Mouse (Mus musculus) spleen, adult 12 weeks (tissue): Measurements from ENCODE around the gene Mettl26.

ENCODE experiments used
- DNase-seq: peaks from one replicate; pipeline ENCODE4 v3.0.0; 2022; ENCODE audit warnings: low spot score

Gene Mettl26

GRCm38 (mm10) chr17:25837533-25837932 lies 37.3 kb upstream of the Mettl26 start:
- DNase-seq, result no peak

DNA sequence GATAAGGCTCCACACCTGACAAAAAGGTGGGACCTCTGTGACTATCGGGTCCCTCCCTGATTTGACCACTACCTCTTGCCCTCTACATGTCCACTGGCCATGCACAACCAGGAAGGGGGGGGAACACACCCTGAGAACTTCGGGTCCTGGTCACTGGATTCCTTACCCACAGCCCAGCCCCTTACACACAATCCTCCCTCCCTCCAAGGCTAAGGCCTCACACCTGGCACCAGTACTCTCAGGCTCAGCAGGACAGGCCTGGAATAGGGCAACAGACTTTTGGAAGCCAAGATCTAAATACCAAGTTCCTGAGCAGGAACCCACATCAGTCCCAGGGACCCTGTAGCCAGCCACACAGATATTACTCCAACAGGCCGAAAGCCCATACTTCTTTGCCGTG lies 36.0 kb upstream of the Mettl26 start:
- DNase-seq, result no peak

GRCm38 (mm10) chr17:25839455-25840235 lies 35.2 kb upstream of the Mettl26 start:
- DNase-seq, result no peak

- no peak for DNase-seq
These were observed 34.4 kb upstream of the Mettl26 start for GRCm38 (mm10) chr17:25840519-25840918.

- DNase-seq, result no peak
These were observed 33.6 kb upstream of the Mettl26 start, which contains the start of gene Gm20683 for GRCm38 (mm10) chr17:25841117-25841880. Gene Gm20683, minus strand, starts transcription at chr17:25841763.

DNA sequence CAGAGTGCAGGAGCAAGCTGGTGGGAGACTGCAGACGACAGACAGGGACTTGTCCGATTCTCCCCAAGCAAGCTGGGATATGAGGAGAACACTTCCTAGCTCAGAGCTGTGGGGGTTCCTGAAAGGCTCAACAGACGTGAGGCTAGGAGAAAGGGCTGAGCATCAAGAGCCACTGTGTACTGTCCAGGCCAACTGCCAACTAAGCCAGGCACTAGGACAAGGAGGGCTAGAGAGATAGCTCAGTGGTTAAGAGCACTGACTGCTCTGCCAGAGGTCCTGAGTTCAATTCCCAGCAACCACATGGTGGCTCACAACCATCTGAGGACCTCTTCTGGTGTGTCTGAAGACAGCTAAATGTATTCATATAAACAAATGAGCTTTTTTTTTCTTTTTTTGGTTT lies 32.4 kb upstream of the Mettl26 start:
- DNase-seq, result no peak

GRCm38 (mm10) chr17:25843122-25843521 lies 31.8 kb upstream of the Mettl26 start:
- DNase-seq, result no peak

DNA sequence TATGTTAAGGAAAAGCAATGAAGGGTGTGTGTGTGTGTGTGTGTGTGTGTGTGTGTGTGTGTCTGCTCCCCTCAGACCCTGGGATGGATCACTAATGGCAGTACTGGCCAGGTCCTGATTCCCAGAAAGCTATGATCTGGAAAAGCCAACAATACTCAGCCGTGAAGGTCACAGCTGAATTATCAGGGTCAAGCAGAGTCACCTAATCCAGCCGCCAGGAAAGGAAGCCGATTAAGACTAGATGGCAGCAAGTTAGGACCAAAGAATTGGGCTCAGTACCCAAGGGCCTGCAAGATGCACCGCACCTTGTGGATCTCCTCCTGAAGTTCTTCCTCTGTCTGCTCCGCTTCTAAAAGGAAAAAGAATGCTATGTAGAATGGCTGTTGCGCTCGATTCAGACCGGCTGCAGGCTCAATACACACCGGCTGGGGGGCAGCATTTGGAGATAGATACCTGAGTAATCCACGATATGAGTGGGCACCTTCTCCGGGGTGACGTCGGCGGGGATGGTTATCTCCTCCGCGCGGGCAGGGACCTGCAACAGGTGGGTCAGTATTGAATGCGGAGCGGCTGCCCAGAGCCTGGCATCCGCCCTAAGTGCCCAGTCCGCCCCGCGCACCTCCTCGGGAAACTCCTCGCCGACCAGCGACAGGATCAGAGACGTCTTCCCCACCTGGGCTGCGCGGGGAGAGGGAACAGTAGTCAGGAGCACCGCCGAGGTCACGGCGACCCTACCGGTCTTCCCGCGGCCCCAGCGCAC lies 31.1 kb upstream of the Mettl26 start:
- peak; percentile 44 for DNase-seq

DNA sequence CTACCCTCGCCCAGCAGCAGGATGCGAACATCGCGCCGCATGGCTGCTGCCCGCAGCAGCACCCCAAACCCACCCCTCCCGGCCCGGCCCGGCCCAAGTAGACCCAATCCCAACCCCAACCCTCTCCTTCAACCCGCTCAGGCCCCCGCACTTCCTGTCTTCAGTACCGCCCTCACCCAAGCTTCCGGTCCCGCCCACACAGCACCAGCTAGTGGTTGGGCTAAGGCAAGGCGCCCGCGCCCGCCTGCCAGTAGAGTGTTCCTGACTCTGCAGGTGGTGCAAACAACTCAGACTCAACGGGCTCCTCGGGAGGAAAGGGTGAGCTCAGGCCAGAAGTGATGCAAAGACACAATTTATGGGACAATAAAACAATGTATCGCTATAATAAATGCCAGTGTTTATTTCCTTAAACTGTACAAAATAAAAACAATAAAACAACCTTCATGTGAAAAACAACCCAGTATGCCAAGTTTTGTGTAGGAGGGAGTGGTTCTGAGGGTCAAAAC lies 30.4 kb upstream of the Mettl26 start, which contains the start of gene Rhot2:
Rhot2 (minus strand) TSS at position 456 of the 506 bp plus-strand sequence.
- DNase-seq, result peak; percentile 86

GRCm38 (mm10) chr17:25860229-25860628 lies 14.6 kb upstream of the Mettl26 start:
- no peak for DNase-seq

GRCm38 (mm10) chr17:25860832-25861703 lies 13.8 kb upstream of the Mettl26 start, which contains the start of gene Wdr90:
Gene Wdr90, minus strand, starts transcription at chr17:25861501.
- DNase-seq, result peak; percentile 81

DNA sequence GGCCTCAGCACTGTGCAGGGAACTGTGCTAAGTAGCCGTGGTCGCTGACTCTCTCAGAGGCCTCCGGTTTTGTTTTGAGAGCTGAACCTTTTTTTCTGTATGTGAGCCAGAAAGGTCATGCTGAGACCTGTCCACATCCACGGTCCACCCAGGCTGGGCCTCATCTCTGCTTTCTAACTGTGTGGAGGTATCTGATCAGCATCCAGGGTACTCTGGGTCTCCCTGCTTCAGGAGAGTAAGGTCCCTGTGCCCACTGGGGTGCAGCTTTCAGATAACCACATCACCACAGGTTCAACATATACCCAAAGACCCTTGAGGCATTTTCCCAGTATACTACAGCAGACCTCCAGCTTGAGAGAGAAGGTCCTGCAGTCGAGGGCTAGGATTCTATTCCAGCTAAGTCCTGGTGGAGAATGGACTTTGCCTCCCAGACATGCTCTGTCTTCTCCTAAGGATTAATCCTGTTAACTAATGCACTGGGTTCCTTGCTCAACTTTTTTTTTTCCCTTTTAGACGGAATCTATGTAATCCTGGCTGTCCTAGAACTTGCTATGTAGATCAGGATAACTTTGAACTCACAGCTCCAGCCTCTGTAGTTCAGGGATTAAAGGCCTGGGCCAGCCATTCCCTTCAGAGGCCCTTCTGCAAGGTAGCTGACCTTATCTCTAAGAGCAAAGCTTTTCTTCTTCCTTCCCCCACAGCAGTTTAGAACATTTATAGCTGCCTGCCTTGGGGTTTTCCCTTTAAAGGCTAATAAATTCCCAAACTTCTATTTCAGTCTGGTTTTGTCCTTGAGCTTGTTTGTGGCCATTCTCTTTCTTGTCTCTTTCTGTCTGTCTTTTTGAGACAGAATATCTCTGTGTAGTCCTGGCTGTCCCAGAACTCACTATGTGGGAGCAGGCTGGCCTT lies 12.9 kb upstream of the Mettl26 start:
- DNase-seq, result no peak

DNA sequence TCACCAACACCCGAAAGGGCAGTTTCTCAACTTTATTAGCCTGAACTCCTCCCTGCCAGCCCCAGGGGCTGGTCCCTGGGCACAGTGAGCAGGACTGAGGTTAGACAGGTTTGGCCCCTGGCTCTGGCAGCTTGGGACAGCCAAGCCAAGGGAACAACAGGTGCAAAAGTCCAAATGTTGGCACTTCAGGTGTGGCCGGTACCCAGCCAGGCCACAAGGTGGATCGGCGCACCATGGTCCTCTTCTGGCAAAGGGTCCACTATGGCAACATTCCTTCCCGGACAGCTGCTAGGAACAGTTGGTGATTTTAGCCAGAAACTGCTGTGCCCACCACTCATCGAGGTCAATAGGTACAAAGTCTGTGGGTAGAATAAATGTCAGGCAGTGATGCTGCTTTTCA lies 11.2 kb upstream of the Mettl26 start:
- no peak for DNase-seq

- DNase-seq, result no peak
These were observed 10.6 kb upstream of the Mettl26 start for GRCm38 (mm10) chr17:25864311-25864710.

DNA sequence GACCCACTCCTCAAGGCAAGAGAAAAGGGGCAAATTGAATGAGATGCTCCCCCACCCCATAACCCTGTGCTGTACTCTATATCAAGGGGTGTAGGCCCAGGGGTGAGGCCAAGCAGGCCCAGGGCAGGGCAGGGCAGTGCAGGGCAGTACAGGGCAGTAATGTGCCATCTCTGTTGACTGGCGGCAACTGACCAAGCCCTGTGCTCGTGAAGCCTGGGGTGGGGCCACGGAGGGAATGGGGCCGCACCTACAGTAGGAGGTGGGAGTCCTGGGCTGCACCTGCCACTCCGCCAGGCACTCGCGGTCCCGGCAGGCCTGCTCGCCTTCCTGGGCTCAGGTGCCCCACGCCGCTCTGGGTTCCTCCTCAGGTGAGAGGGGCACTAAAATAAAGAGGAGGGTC lies 9.6 kb upstream of the Mettl26 start:
- DNase-seq, result no peak

DNA sequence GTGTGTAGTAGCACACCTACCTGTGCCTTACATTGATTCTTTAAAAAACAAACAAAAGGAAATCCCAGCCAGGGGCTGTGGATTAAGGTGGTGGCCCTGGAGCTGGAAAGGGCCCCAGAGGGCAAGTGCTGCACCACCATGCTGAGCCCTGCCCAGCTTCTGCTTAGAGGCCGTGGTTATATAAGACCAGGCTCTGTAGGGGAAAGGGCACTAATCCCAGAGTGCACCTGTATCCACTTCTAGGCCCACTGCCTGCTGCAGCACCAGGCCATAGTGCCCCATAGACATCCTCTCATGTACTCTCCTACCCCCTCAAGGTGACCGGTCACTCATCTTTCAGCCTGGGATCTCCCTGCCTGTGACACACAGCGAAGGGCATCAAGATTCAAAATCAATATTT lies 8.7 kb upstream of the Mettl26 start:
- DNase-seq, result no peak

GRCm38 (mm10) chr17:25867509-25867835 lies 7.4 kb upstream of the Mettl26 start:
- no peak for DNase-seq

- no peak for DNase-seq
These were observed 6.9 kb upstream of the Mettl26 start for GRCm38 (mm10) chr17:25867836-25868600.

DNA sequence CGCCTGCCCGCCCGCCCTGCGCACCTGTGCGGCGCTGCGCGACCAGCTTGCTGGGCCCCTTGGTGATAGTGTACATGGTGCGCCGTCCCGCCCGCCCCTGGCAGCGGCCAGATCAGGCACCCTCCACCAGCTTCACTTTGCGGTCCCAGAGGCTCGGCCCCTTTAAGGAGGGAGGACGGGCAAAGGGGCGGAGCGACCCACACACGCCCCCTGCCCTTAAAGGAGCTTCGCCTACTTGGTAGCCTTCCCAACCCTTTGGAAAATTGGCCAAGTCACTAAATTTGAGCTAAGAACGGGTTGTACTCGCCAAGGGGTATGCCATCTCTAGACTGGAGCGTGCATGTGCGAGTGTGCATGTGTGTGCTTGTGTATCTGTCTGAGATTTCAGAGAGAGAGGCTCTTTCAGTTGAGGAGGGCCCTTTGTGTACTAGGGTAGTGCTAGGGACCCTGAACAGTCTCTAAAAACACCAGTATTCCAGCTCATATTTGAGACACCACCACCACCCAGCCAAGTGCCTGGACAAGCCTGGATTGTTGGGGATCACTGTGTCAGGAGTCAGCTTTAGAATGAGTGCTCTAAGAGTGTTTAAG lies 6.2 kb upstream of the Mettl26 start, which contains the start of gene Mcrip2:
Mcrip2 (minus strand) TSS at position 164 of the 591 bp plus-strand sequence.
- peak; percentile 33 for DNase-seq
